Mouse (Mus musculus) CH12.LX (cell line): ENCODE results near the gene Brdt. TPM values are rescaled to one million over a fixed set of nuclear protein-coding genes. Genes with fewer than 3 reads are reported as not detected.

Source experiments
- DNase-seq: peaks from one replicate; pipeline ENCODE4 v3.0.0-alpha.2; 2013; ENCODE audit errors: extremely low read depth
- H3K27ac ChIP-seq: 2 replicates; pipeline ENCODE4 v1.5.1; 2012; ENCODE audit warnings: low read depth, mild to moderate bottlenecking, control low read depth, moderate library complexity; ENCODE audit not compliant: insufficient read depth
- H3K27me3 ChIP-seq: replicated peaks from 2 replicates; pipeline ENCODE3; 2012; ENCODE audit warnings: inconsistent platforms
- H3K36me3 ChIP-seq, 2 experiments: replicated peaks in 1 of 2; 2 replicates each; pipeline versions ENCODE3 to v1.6.1; 2012; ENCODE audit warnings: inconsistent platforms in 1 of 2, low read length in 1 of 2, mild to moderate bottlenecking in 1 of 2, mixed read lengths in 1 of 2, moderate library complexity in 1 of 2; ENCODE audit not compliant: control insufficient read depth in 1 of 2, insufficient read depth in 1 of 2
- H3K4me1 ChIP-seq, 2 experiments: 2 replicates each; pipeline ENCODE4 v1.6.1; 2012; ENCODE audit warnings: inconsistent platforms in 1 of 2, moderate library complexity in 1 of 2; ENCODE audit not compliant: insufficient read depth in 2 of 2, control insufficient read depth in 1 of 2
- H3K4me2 ChIP-seq: 2 replicates; pipeline ENCODE4 v1.6.1; 2012; ENCODE audit warnings: low read depth, mild to moderate bottlenecking, control low read depth; ENCODE audit not compliant: poor library complexity, insufficient read depth, severe bottlenecking
- H3K4me3 ChIP-seq, 3 experiments: fragments of 150-350 bp in 1 of 3; sonication (generic) in 1 of 3; replicated peaks in 1 of 3; 2 replicates each; pipeline versions ENCODE3 to v1.5.1; 2011 to 2012; ENCODE audit warnings: low read depth in 2 of 3, low read length in 2 of 3, mild to moderate bottlenecking in 2 of 3, moderate library complexity in 2 of 3, control low read depth in 1 of 3, improper control_type of control experiment in 1 of 3, inconsistent platforms in 1 of 3, mixed read lengths in 1 of 3; ENCODE audit not compliant: poor library complexity in 1 of 3
- H3K79me2 ChIP-seq: replicated peaks from 2 replicates; pipeline ENCODE4 v1.6.1; 2012; ENCODE audit warnings: mild to moderate bottlenecking, moderate library complexity; ENCODE audit not compliant: control insufficient read depth, poor library complexity, insufficient read depth, severe bottlenecking; ENCODE audit errors: extremely low read depth
- H3K9ac ChIP-seq: 2 replicates; pipeline ENCODE4 v1.6.1; 2012; ENCODE audit warnings: low read depth, mild to moderate bottlenecking, control low read depth, moderate library complexity; ENCODE audit not compliant: insufficient read depth
- H3K9me3 ChIP-seq: replicated peaks from 2 replicates; pipeline ENCODE3; 2012; ENCODE audit warnings: low read length, inconsistent platforms, mixed read lengths
- CHD1 ChIP-seq: IDR thresholded peaks from 2 replicates; pipeline ENCODE4 v1.6.1; 2012; ENCODE audit warnings: low read depth, low read length, improper control_type of control experiment, inconsistent platforms
- CHD2 ChIP-seq: IDR thresholded peaks from 2 replicates; pipeline ENCODE4 v1.6.1; 2011; ENCODE audit warnings: low read length, improper control_type of control experiment
- ELF1 ChIP-seq: IDR thresholded peaks from 2 replicates; pipeline ENCODE4 v1.6.1; 2014; ENCODE audit warnings: low read depth, mild to moderate bottlenecking, inconsistent platforms, low read length, improper control_type of control experiment
- ETS1 ChIP-seq: conservative IDR thresholded peaks from 2 replicates; pipeline ENCODE4 v1.6.1; 2012; ENCODE audit warnings: low read depth, mild to moderate bottlenecking, inconsistent platforms, low read length, improper control_type of control experiment, moderate library complexity
- GABPA ChIP-seq: IDR thresholded peaks from 2 replicates; pipeline ENCODE4 v1.6.1; 2012; ENCODE audit warnings: low read depth, low read length, improper control_type of control experiment, inconsistent platforms; ENCODE audit not compliant: insufficient replicate concordance
- HCFC1 ChIP-seq: IDR thresholded peaks from 2 replicates; pipeline ENCODE4 v1.6.1; 2012; ENCODE audit warnings: low read depth, mild to moderate bottlenecking, inconsistent platforms, low read length, improper control_type of control experiment
- IRF4 ChIP-seq: IDR thresholded peaks from 2 replicates; pipeline ENCODE4 v1.6.1; 2014; ENCODE audit warnings: low read depth, mild to moderate bottlenecking, inconsistent platforms, low read length, improper control_type of control experiment
- MAFK ChIP-seq: IDR thresholded peaks from 2 replicates; pipeline ENCODE4 v1.6.1; 2011; ENCODE audit warnings: low read length, improper control_type of control experiment; ENCODE audit not compliant: insufficient replicate concordance
- MAX ChIP-seq: IDR thresholded peaks from 2 replicates; pipeline ENCODE4 v1.6.1; 2011; ENCODE audit warnings: low read length, improper control_type of control experiment
- MAZ ChIP-seq: IDR thresholded peaks from 2 replicates; pipeline ENCODE4 v1.6.1; 2012; ENCODE audit warnings: low read depth, mild to moderate bottlenecking, inconsistent platforms, low read length, improper control_type of control experiment, moderate library complexity
- MYC ChIP-seq: IDR thresholded peaks from 2 replicates; pipeline ENCODE4 v1.6.1; 2011; ENCODE audit warnings: low read depth, mild to moderate bottlenecking, improper control_type of control experiment, low read length
- NELFE ChIP-seq: IDR thresholded peaks from 2 replicates; pipeline ENCODE4 v1.6.1; 2011; ENCODE audit warnings: low read depth, low read length, improper control_type of control experiment
- RCOR1 ChIP-seq: conservative IDR thresholded peaks from 2 replicates; pipeline ENCODE4 v1.6.1; 2012; ENCODE audit warnings: low read depth, mild to moderate bottlenecking, inconsistent platforms, low read length, improper control_type of control experiment
- TBP ChIP-seq: conservative IDR thresholded peaks from 2 replicates; pipeline ENCODE4 v1.6.1; 2011; ENCODE audit warnings: low read depth, low read length, improper control_type of control experiment
- ZKSCAN1 ChIP-seq: IDR thresholded peaks from 2 replicates; pipeline ENCODE4 v1.6.1; 2012; ENCODE audit warnings: low read depth, inconsistent platforms, low read length, improper control_type of control experiment, borderline replicate concordance
- ZMIZ1 ChIP-seq: IDR thresholded peaks from 2 replicates; pipeline ENCODE4 v1.6.1; 2012; ENCODE audit warnings: low read depth, mild to moderate bottlenecking, inconsistent platforms, low read length, improper control_type of control experiment
- dilution Hi-C: fragments of 300-500 bp; cut with MboI; formaldehyde crosslinking; loops from 2 replicates; pipeline ENCODE4 v1.14.3; 2020; ENCODE audit warnings: low sequenced_read_pairs; ENCODE audit not compliant: extremely low pct_unique_long_range_greater_than_20kb, extremely low pct_ligation_motif_present
- in situ Hi-C: fragments of 300-500 bp; cut with MboI; formaldehyde crosslinking; loops from 3 replicates; pipeline ENCODE4 v1.14.3; 2019; ENCODE audit warnings: low sequenced_read_pairs, low pct_ligation_motif_present, low pct_unique_long_range_greater_than_20kb, mixed read lengths
- polyA plus RNA-seq: library from polyadenylated mRNA; unstranded; fragments of >175 nt; gene quantifications from 2 replicates; pipeline ENCODE4 v1.2.1, GENCODE M21; 2012; ENCODE audit warnings: low read depth; ENCODE audit not compliant: insufficient read length
- total RNA-seq, 2 experiments: library from RNA; depleted of rRNA; stranded (reverse); fragments of 300-350 nt in 1 of 2; fragments of >200 nt in 1 of 2; gene quantifications; 2 replicates each; pipeline ENCODE4 v1.2.3; 2012 to 2014

Brdt gene
- total and polyA plus RNA-seq, 3 experiments, result 0.56 to 0.98 (median 0.59) TPM

GRCm38 (mm10) chr5:107394437-107394836 is 63.5 kb downstream of the Brdt start:
- Histone ChIP-seq H3K27ac (no peak overlapping the region), H3K9ac (no peak overlapping the region), H3K4me2 (no peak overlapping the region), H3K27me3 (no peaks in the 10 kb centered on the region), H3K4me3 (no peak overlapping the region), H3K4me1 (no peaks in the 10 kb centered on the region), H3K9me3 (no peaks in the 10 kb centered on the region), H3K79me2 (no peaks in the 10 kb centered on the region), H3K36me3 (no peaks in the 10 kb centered on the region)
- in situ Hi-C loops (no loop called here), dilution Hi-C loops (no loop called here)
- no peak for TF ChIP-seq RCOR1
- no peak for TF ChIP-seq IRF4
- no peak for TF ChIP-seq TBP
- no peak for TF ChIP-seq NELFE
- TF ChIP-seq MAZ, result no peak
- TF ChIP-seq ELF1, result no peak
- no peak for TF ChIP-seq MYC
- TF ChIP-seq CHD2, result no peak
- TF ChIP-seq ETS1, result no peak
- no peak for TF ChIP-seq MAX
- no peak for DNase-seq

- peak within 1 kb of the TSS; percentile 48 for H3K4me2 ChIP-seq
- peak within 1 kb of the TSS; percentile 44 for H3K9ac ChIP-seq
- no peaks in the 10 kb centered on the region for H3K9me3 ChIP-seq
- in situ Hi-C loops, result no loop called here
- DNase-seq, result no peak
- no peaks in the 10 kb centered on the region for H3K79me2 ChIP-seq
- no peak within 1 kb of the TSS for H3K27ac ChIP-seq
- H3K36me3 ChIP-seq, result no peaks in the 10 kb centered on the region
- H3K27me3 ChIP-seq, result no peaks in the 10 kb centered on the region
- H3K4me3 ChIP-seq, result peak within 1 kb of the TSS in 1 of 3 experiments; percentile 59
- H3K4me1 ChIP-seq, result no peaks in the 10 kb centered on the region
- dilution Hi-C loops, result no loop called here
- TF ChIP-seq CHD1 (no peak), ZKSCAN1 (no peak)
These were observed 71.5 kb downstream of the Brdt start, which contains the start of gene Ephx4 for GRCm38 (mm10) chr5:107402436-107402835. TSS of gene Ephx4 (plus strand) at chr5:107402736.

- Histone ChIP-seq H3K4me1 (no peaks in the 10 kb centered on the region), H3K27ac (no peak overlapping the region), H3K27me3 (no peaks in the 10 kb centered on the region), H3K9me3 (no peaks in the 10 kb centered on the region), H3K79me2 (no peaks in the 10 kb centered on the region), H3K9ac (peak overlapping the region; percentile 44), H3K36me3 (no peaks in the 10 kb centered on the region), H3K4me3 (peak overlapping the region in 1 of 3 experiments; percentile 59), H3K4me2 (peak overlapping the region; percentile 48)
- no peak for DNase-seq
- in situ Hi-C loops, result no loop called here
- TF ChIP-seq MAZ (no peak), GABPA (no peak), MAFK (no peak), ZMIZ1 (no peak), RCOR1 (no peak), HCFC1 (no peak), CHD2 (no peak)
- dilution Hi-C loops, result no loop called here
These were observed 72.3 kb downstream of the Brdt start for GRCm38 (mm10) chr5:107403011-107403946.
